Mouse (Mus musculus): ENCODE results near the gene Foxn3. TPM values are rescaled to one million over a fixed set of nuclear protein-coding genes. Genes with fewer than 3 reads are reported as not detected.
A peak's percentile ranks its signal among the peaks of the same experiment; 100 is the strongest.

Foxn3 gene
- polyA plus RNA-seq, 1 experiment from 2014 or later = 111 TPM

DNA sequence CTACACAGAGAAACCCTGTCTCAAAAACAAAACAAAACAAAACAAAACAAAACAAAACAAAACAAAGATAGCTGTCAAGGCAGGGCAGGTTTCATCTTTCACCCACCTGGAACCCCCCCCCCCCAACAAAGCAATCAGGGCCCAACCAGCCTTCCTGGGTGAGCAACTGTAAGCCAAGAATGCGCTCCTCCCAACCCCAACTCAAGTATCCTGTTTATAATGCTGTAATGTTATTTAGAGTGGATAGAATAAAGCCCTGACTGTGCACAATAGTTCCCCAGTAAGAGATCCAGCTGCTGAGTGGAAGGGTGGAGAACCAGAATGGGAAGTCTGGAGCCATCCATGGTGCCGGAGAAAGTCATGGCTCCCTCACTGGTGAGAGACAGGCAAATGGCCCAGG lies 220.0 kb downstream of the Foxn3 start:
- ATAC-seq (ENCODE audit: insufficient number of reproducible peaks, insufficient read depth, low FRiP score, low TSS enrichment, low read depth) = no peak
- H3K4me1 ChIP-seq = peaks cover 76% of the 10 kb centered on the region

DNA sequence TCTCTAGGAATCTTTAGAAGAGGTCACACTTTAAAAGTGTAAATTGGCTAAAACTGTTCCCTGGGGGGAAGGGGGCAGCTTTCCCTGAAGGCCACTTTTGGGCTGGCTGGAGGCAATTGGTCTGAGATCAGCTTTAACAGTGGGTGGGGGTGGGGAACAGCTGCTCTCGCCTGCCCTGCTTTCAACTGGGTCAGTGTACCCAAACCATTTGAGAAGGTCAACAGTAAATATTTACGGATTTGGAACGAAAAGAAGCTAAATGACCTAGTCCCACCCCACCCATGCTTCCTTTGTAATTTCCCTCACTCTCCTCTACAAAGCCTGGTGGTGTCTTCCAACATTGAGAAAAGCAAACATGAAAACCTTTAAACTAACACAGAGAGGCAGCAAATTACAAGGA lies 221.2 kb downstream of the Foxn3 start:
- no peak for ATAC-seq (ENCODE audit: insufficient number of reproducible peaks, insufficient read depth, low FRiP score, low TSS enrichment, low read depth)
- peaks cover 78% of the 10 kb centered on the region for H3K4me1 ChIP-seq
- H3K27ac ChIP-seq = peak overlapping the region; percentile 8; the same call in 1 of the 2 replicates
- H3K4me3 ChIP-seq = no peak overlapping the region
- H3K9ac ChIP-seq = no peak overlapping the region
- no peak overlapping the region for H3K4me2 ChIP-seq
- WGBS = 27% methylated on average over 3 of the region's 3 CpGs
- peaks cover 13% of the 10 kb centered on the region for H3K36me3 ChIP-seq
- no peaks in the 10 kb centered on the region for H3K9me3 ChIP-seq
- H3K27me3 ChIP-seq = no peaks in the 10 kb centered on the region

More for the DNA sequence above, 220.0 kb downstream of the Foxn3 start:
- Histone ChIP-seq H3K4me3 (no peak overlapping the region), H3K27me3 (no peaks in the 10 kb centered on the region), H3K27ac (no peak overlapping the region), H3K4me2 (no peak overlapping the region), H3K9me3 (no peaks in the 10 kb centered on the region), H3K9ac (no peak overlapping the region), H3K36me3 (peaks cover 13% of the 10 kb centered on the region)
- 91% methylated on average over 2 of the region's 2 CpGs for WGBS

DNA sequence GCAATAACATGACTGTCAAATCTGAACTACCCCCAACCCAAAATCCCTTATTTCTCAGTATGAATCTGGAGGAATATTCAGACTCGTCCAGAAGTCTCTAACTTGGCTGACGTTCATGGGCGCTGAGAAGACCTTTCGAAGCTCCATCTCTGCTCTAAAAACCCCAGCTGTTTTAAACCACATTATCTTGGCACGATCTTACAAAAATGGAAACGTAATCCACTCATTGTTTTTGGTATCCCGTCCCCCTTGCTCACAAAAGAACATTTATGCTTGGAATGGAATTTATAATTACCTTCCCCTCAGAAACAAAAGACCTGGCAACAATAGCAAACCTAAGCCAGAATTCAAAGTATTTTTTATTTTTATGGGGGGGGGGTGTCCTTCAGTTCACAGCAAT lies 221.6 kb downstream of the Foxn3 start:
- H3K36me3 ChIP-seq = peaks cover 13% of the 10 kb centered on the region
- H3K4me2 ChIP-seq = no peak overlapping the region
- ATAC-seq (ENCODE audit: insufficient number of reproducible peaks, insufficient read depth, low FRiP score, low TSS enrichment, low read depth) = no peak
- H3K9me3 ChIP-seq = no peaks in the 10 kb centered on the region
- peak overlapping the region; percentile 8; the same call in 1 of the 2 replicates for H3K27ac ChIP-seq
- H3K4me1 ChIP-seq = peaks cover 78% of the 10 kb centered on the region
- 35% methylated on average over 7 of the region's 7 CpGs for WGBS
- H3K4me3 ChIP-seq = no peak overlapping the region
- H3K27me3 ChIP-seq = no peaks in the 10 kb centered on the region
- no peak overlapping the region for H3K9ac ChIP-seq

DNA sequence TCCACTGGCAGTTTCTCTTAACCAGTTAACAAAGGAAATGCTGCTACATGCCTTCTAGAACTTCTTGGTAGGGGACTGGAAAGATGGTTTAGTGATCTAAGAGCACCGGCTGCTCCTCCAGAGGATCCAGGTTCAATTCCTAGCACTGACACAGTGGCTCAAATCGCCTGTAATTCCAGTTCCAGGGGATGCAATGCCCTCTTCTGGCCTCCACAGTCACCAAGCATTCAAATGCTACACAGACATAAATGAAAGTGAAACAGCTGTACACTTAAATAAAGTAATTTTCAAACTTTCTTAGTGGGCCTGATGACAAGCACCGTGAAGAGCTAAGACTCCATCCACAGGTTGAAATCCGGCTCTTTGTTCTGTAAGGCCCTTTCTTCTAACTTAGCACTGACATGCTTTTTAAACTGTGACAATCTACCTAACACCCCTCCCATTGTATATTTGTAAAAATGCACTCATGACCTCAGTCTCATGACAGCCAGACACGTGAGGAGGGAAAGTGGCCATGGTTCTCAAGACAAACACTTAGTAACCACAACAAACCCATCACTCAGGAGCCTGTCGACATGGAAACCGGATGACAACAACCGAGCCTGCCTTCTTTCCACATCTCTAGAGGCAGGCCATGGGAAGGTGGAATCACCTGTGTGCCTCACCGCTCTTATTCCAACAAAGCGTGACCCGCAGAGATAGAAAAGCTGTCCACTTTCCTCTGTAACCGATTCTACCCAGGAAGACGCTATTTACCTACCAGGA lies 222.8 kb downstream of the Foxn3 start:
- peaks cover 81% of the 10 kb centered on the region for H3K4me1 ChIP-seq
- no peak overlapping the region for H3K4me2 ChIP-seq
- no peaks in the 10 kb centered on the region for H3K27me3 ChIP-seq
- no peak overlapping the region for H3K27ac ChIP-seq
- H3K4me3 ChIP-seq = no peak overlapping the region
- no peaks in the 10 kb centered on the region for H3K9me3 ChIP-seq
- H3K9ac ChIP-seq = no peak overlapping the region
- peaks cover 13% of the 10 kb centered on the region for H3K36me3 ChIP-seq
- WGBS = 85% methylated on average over 13 of the region's 13 CpGs
- no peak for ATAC-seq (ENCODE audit: insufficient number of reproducible peaks, insufficient read depth, low FRiP score, low TSS enrichment, low read depth)

DNA sequence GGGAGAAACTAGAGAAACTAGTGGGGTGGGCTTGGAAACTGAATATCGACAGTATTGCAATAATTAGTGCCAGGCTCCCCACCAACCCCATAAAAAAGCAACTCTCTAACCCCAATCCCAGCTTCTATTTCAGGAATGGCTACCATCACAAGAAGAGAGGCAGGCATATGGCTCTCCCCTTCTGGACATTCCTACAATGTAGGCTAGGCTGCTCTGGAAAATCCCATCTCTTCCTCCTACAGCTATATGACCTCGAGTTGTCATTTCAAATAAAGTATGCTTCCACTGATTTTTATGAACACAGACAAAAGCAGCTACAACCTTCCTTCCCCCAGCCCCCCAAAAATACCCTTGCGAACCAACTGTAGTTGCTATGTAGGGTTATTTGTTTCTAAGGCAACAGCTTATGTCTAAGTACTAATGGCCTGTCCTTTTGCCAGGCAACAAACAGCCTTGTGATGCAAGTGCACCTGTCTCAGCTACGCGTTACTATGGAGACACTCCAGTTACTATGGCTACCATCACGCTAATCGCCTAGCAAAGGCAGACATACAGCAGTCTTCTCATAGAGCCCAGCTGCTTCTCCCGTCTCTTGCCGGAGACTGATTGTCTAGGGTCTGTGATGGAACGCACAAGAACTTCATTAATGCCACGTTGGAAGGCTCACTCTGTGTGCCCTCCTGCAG lies 223.6 kb downstream of the Foxn3 start:
- WGBS = 59% methylated on average over 11 of the region's 11 CpGs
- Histone ChIP-seq H3K4me2 (no peak overlapping the region), H3K4me1 (peaks cover 81% of the 10 kb centered on the region), H3K36me3 (peaks cover 13% of the 10 kb centered on the region), H3K27ac (no peak overlapping the region), H3K4me3 (no peak overlapping the region), H3K27me3 (no peaks in the 10 kb centered on the region), H3K9me3 (no peaks in the 10 kb centered on the region), H3K9ac (no peak overlapping the region)
- ATAC-seq (ENCODE audit: insufficient number of reproducible peaks, insufficient read depth, low FRiP score, low TSS enrichment, low read depth) = no peak

DNA sequence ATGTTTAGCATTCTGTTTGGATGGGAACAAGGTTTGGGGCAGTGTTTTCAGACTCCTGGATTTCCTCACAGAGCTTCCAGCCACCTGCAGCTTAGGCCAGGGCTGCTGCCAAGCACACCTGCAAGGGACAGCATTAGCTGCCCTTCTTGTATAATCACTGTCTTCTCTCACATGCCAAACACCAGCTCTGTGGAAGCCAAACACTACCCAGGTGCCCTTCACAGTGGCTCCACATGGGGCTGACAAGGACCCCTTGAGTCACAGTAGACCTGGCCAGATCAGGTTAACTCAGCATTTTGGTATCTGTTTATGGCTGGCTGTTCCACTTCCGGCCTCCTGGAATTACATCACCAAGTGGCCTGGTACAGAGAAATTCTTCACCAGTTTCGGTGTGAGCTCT lies 224.6 kb downstream of the Foxn3 start:
- H3K9ac ChIP-seq = no peak overlapping the region
- WGBS = 72% methylated on average over 2 of the region's 2 CpGs
- H3K36me3 ChIP-seq = peaks cover 13% of the 10 kb centered on the region
- peaks cover 78% of the 10 kb centered on the region for H3K4me1 ChIP-seq
- H3K4me3 ChIP-seq = no peak overlapping the region
- H3K4me2 ChIP-seq = no peak overlapping the region
- no peak overlapping the region for H3K27ac ChIP-seq
- ATAC-seq (ENCODE audit: insufficient number of reproducible peaks, insufficient read depth, low FRiP score, low TSS enrichment, low read depth) = no peak
- no peaks in the 10 kb centered on the region for H3K27me3 ChIP-seq
- no peaks in the 10 kb centered on the region for H3K9me3 ChIP-seq

DNA sequence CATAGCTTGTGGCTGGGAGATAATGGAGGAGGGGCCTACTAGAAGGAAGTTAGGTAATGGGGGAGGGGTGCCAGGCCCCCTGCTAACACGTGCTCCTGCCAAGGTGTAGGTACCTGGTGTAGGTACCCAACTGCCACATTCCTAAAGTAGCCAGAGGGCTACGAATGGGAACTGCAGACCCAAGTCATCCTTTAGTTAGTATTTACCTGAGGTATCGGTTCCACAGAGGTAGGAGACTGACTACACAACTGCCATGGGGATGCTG lies 226.3 kb downstream of the Foxn3 start:
- 86% methylated on average over 3 of the region's 3 CpGs for WGBS
- H3K9ac ChIP-seq = no peak overlapping the region
- peaks cover 77% of the 10 kb centered on the region for H3K4me1 ChIP-seq
- no peak overlapping the region for H3K4me3 ChIP-seq
- peak overlapping the region; percentile 68 for H3K27ac ChIP-seq
- peaks cover 20% of the 10 kb centered on the region for H3K36me3 ChIP-seq
- no peak for ATAC-seq (ENCODE audit: insufficient number of reproducible peaks, insufficient read depth, low FRiP score, low TSS enrichment, low read depth)
- no peak overlapping the region for H3K4me2 ChIP-seq
- H3K9me3 ChIP-seq = no peaks in the 10 kb centered on the region
- no peaks in the 10 kb centered on the region for H3K27me3 ChIP-seq

DNA sequence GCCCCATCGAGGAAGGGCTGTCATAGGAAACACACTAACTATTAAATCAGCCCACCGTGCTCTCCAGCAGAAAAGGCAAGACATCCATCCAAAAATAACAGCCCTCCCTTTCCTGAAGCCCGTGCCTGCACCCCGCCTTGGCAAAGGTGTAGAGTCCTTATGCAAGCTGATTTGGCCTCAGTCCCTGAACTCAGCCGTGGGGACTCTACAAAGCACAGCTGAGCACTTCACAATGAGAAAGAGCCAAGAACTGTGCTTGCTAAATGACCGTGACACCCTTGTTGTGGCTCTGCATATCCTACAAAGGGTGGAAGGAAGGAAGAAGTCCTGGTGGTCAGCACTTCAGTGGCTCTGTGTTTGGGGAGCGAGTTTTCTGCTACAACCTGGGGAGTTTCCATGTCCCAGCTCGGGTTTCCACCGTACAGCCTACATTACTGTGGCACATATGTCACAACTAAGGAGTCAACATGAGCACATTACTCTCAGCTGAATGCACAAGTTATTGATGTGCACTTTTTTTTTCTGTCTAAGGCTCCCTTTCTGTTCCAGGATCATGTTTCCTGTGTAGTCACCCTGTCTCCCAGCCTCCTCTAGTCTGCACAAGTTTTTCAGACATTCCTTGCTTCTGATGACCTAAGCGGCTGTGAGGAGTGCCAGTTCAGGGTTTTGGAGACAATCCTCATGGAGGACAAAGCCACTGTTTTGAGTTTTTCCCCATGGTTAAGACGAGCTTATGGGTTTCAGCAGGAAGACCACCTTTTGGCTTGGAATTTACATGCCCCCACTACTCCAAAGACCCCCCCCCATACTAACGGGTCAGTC lies 226.8 kb downstream of the Foxn3 start:
- 27% methylated on average over 12 of the region's 12 CpGs for WGBS
- Histone ChIP-seq H3K9ac (no peak overlapping the region), H3K4me1 (peaks cover 77% of the 10 kb centered on the region), H3K4me2 (no peak overlapping the region), H3K4me3 (no peak overlapping the region), H3K27ac (peak overlapping the region; percentile 68), H3K27me3 (no peaks in the 10 kb centered on the region), H3K36me3 (peaks cover 21% of the 10 kb centered on the region), H3K9me3 (no peaks in the 10 kb centered on the region)
- peak; percentile 66 for ATAC-seq (ENCODE audit: insufficient number of reproducible peaks, insufficient read depth, low FRiP score, low TSS enrichment, low read depth)

DNA sequence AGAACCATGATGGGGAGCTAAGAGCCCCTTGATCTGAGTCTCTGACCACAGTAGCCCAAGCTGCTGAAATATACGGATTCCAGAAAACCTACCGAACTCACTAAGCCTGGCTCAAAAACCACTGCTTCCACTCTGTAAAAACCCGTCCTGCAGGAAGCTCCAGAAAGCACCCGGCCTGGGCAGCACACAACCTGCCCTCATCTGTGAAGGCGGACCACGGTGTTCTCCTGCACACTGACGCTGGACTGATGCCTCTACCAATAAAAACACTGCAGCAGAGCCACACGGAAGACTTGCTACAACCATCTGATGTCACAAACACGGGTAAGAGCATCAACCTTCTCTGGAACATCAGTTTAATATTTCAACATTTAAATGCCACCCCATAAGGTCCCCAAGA lies 227.8 kb downstream of the Foxn3 start:
- no peak overlapping the region for H3K4me3 ChIP-seq
- no peak overlapping the region for H3K4me2 ChIP-seq
- H3K27ac ChIP-seq = peak overlapping the region; percentile 44; the same call in 1 of the 2 replicates
- H3K4me1 ChIP-seq = peaks cover 79% of the 10 kb centered on the region
- no peak overlapping the region for H3K9ac ChIP-seq
- WGBS = 73% methylated on average over 9 of the region's 9 CpGs
- H3K27me3 ChIP-seq = no peaks in the 10 kb centered on the region
- ATAC-seq (ENCODE audit: insufficient number of reproducible peaks, insufficient read depth, low FRiP score, low TSS enrichment, low read depth) = no peak
- no peaks in the 10 kb centered on the region for H3K9me3 ChIP-seq
- H3K36me3 ChIP-seq = peaks cover 16% of the 10 kb centered on the region

DNA sequence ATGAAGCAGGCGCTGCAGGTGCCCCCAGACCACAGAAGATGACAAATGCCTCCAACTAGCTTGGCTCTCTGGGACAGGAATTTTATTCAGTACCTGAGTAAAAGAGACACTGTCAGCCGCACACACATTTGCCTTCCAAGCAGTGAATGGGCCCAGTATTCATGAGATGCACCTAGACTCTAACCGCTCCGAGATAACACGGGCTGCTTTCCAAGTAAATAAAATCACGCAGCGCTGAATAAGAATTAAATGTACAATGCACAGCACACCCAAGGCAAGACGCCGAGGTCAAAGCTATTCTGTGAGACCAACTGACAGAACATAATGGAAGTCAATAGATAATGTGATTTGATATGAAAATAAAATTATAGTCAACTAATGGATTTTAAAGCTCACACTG lies 229.4 kb downstream of the Foxn3 start:
- peaks cover 79% of the 10 kb centered on the region for H3K4me1 ChIP-seq
- H3K4me2 ChIP-seq = no peak overlapping the region
- H3K36me3 ChIP-seq = peaks cover 8% of the 10 kb centered on the region; the same call in 1 of the 2 replicates
- no peak for ATAC-seq (ENCODE audit: insufficient number of reproducible peaks, insufficient read depth, low FRiP score, low TSS enrichment, low read depth)
- H3K9ac ChIP-seq = no peak overlapping the region
- H3K27me3 ChIP-seq = no peaks in the 10 kb centered on the region
- H3K4me3 ChIP-seq = no peak overlapping the region
- H3K9me3 ChIP-seq = no peaks in the 10 kb centered on the region
- 84% methylated on average over 9 of the region's 9 CpGs for WGBS
- 0 out of 2 replicates have a peak overlapping the region, but pooled peaks have one; percentile 28 for H3K27ac ChIP-seq

DNA sequence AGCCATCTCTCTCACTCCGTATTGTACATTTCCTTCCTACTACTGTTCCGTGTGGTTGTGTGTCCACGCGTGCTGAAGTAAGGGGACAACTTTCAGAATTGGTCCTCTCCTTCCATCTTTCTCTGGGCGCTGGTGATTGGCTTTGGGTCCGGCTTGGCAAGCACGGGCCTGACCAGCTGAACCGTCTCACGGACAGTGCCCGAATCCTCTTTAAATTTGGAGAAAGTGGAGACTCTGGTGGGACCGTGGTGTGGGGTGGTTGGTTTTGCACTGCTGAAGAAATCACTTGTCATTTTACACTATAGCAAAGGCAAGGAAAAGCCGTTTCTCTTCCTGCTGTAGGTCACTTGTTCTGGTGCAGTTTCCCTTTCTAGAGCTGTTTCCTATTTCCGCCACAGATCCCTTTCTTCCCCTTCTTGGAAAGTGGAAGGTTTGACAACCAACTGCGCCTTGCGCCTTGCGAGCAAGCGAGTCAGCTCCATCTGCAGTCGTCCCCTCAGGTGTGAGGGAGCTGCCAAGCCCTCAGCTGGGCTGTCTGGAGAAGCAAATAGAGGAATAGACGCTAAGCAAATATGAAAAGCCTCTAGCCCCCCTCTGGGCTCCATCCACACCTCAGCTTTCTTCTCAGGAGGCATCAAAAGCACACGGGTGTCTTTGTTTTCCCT lies 229.9 kb downstream of the Foxn3 start:
- Histone ChIP-seq H3K4me1 (peaks cover 82% of the 10 kb centered on the region), H3K9ac (no peak overlapping the region), H3K27me3 (no peaks in the 10 kb centered on the region), H3K4me3 (no peak overlapping the region), H3K4me2 (no peak overlapping the region), H3K9me3 (no peaks in the 10 kb centered on the region), H3K27ac (0 out of 2 replicates have a peak overlapping the region, but pooled peaks have one; percentile 28), H3K36me3 (peaks cover 8% of the 10 kb centered on the region; the same call in 1 of the 2 replicates)
- ATAC-seq (ENCODE audit: insufficient number of reproducible peaks, insufficient read depth, low FRiP score, low TSS enrichment, low read depth) = no peak
- WGBS = 83% methylated on average over 20 of the region's 20 CpGs
